Mouse (Mus musculus) heart, adult 2 months (tissue): ENCODE results near the gene Stxbp1.

Experiments used
- CTCF ChIP-seq: fragments of 200-600 bp; IDR thresholded peaks from 2 replicates; pipeline ENCODE4 v1.8.1; 2022; ENCODE audit warnings: antibody characterized with exemption, mild to moderate bottlenecking, moderate library complexity
- EP300 ChIP-seq: fragments of 200-500 bp; IDR thresholded peaks from 2 replicates; pipeline ENCODE4 v1.6.1; 2011; ENCODE audit warnings: low read depth, low read length, control low read depth; ENCODE audit not compliant: insufficient read depth
- POLR2A ChIP-seq: fragments of 200-500 bp; IDR thresholded peaks from 2 replicates; pipeline ENCODE4 v1.6.1; 2011; ENCODE audit warnings: mild to moderate bottlenecking, low read depth, low read length, control low read depth; ENCODE audit not compliant: insufficient read depth

DNA sequence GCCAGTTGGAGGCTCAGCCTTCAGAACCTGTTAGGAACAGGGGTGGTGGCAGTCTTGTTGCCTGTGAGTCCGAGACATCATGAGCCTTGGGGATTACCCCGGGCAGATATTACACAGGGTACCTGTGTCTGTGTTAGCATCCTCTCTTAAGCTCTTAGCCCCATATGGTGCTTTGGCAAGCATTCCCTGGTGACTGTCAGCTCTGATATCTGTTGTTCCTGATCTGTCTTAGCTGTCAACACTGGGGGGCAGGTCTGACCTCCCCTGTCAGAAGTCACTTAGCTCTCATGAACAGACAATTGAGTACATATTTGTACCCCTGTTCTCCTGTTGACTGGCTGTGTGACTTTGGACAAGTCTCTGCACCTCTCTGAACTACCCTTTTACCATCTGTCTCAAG is 88.0 kb downstream of the Stxbp1 start:
- TF ChIP-seq POLR2A, result no peak
- TF ChIP-seq CTCF, result no peak
- TF ChIP-seq EP300, result no peak
